Mouse (Mus musculus): Measurements from ENCODE around the gene Syne1.

GRCm38 (mm10) chr10:5570059-5570458 is 18.8 kb upstream of the Syne1 start:
- TF ChIP-seq CTCF (IDR thresholded peaks at IDR 0.05; ENCODE audit: insufficient read depth, low read depth, low read length) = no peak
- no peak for TF ChIP-seq POLR2A (IDR thresholded peaks at IDR 0.05; ENCODE audit: insufficient read depth, low read depth, low read length)
